Mouse (Mus musculus) kidney, embryonic 14.5 days (tissue): ENCODE data around the gene Slc20a1. TPM values are rescaled to one million over a fixed set of nuclear protein-coding genes. Genes with fewer than 3 reads are reported as not detected.

Source experiments
- ATAC-seq: fragments of 200-750 bp; cut with Nextera tagmentation; 2 replicates; pipeline ENCODE4 v1.8.0; 2017; ENCODE audit warnings: moderate number of reproducible peaks, mild to moderate bottlenecking, moderate TSS enrichment, moderate library complexity; ENCODE audit not compliant: low FRiP score, low TSS enrichment
- H3K27ac ChIP-seq: fragments of 300-500 bp; sonication (generic); 2 replicates; pipeline ENCODE4 v1.5.1; 2014; ENCODE audit warnings: low read depth, mild to moderate bottlenecking, low read length, moderate library complexity, mixed read lengths
- H3K27me3 ChIP-seq: fragments of 300-500 bp; sonication (generic); 2 replicates; pipeline ENCODE4 v1.6.1; 2014; ENCODE audit warnings: mild to moderate bottlenecking, low read length; ENCODE audit not compliant: control insufficient read depth, insufficient read depth
- H3K36me3 ChIP-seq: fragments of 300-500 bp; sonication (generic); 2 replicates; pipeline ENCODE4 v1.6.1; 2014; ENCODE audit warnings: low read length, mixed read lengths; ENCODE audit not compliant: control insufficient read depth, insufficient read depth
- H3K4me1 ChIP-seq: fragments of 300-500 bp; sonication (generic); 2 replicates; pipeline ENCODE4 v1.6.1; 2014; ENCODE audit warnings: low read length, mixed read lengths; ENCODE audit not compliant: control insufficient read depth, insufficient read depth
- H3K4me2 ChIP-seq: fragments of 300-500 bp; sonication (generic); replicated peaks from 2 replicates; pipeline ENCODE4 v1.6.1; 2014; ENCODE audit warnings: low read depth, mild to moderate bottlenecking, low read length
- H3K4me3 ChIP-seq: fragments of 300-500 bp; sonication (generic); 2 replicates; pipeline ENCODE4 v1.5.1; 2014; ENCODE audit warnings: mild to moderate bottlenecking, low read length
- H3K9ac ChIP-seq: fragments of 300-500 bp; sonication (generic); 2 replicates; pipeline ENCODE4 v1.6.1; 2014; ENCODE audit warnings: low read depth, mild to moderate bottlenecking, low read length, moderate library complexity
- H3K9me3 ChIP-seq: fragments of 300-500 bp; sonication (generic); 2 replicates; pipeline ENCODE4 v1.6.1; 2016; ENCODE audit warnings: low read length; ENCODE audit not compliant: control insufficient read depth
- WGBS: fragments of 180-500 bp; shearing (Covaris S2); extraction: QIAGEN DNeasy Blood & Tissue Kit; methylation state at CpG from one replicate; pipeline ENCODE4 v1.1.7; 2014; 5-methylcytosine and 5-hydroxymethylcytosine counted together
- polyA plus RNA-seq: library from polyadenylated mRNA; unstranded; fragments of >200 nt; fragmentation: Nextera tagmentation; extraction: Ambion mirVana; gene quantifications from 2 replicates; pipeline ENCODE4 v1.2.1, GENCODE M21; 2014

Slc20a1 gene
- polyA plus RNA-seq, 1 experiment from 2014 or later, result 34.5 TPM

GRCm38 (mm10) chr2:129217612-129218185 is 19.1 kb downstream of the Slc20a1 start:
- Histone ChIP-seq H3K27ac (no peak overlapping the region), H3K4me3 (no peak overlapping the region), H3K9me3 (no peaks in the 10 kb centered on the region), H3K4me1 (no peaks in the 10 kb centered on the region), H3K4me2 (no peak overlapping the region), H3K9ac (no peak overlapping the region), H3K36me3 (no peaks in the 10 kb centered on the region), H3K27me3 (no peaks in the 10 kb centered on the region)
- ATAC-seq, result no peak
- WGBS, result 28% methylated on average over 9 of the region's 9 CpGs

- ATAC-seq, result no peak
- H3K4me3 ChIP-seq, result no peak overlapping the region
- H3K27me3 ChIP-seq, result no peaks in the 10 kb centered on the region
- no peaks in the 10 kb centered on the region for H3K36me3 ChIP-seq
- no peak overlapping the region for H3K4me2 ChIP-seq
- WGBS, result 89% methylated on average over 4 of the region's 4 CpGs
- H3K9ac ChIP-seq, result no peak overlapping the region
- no peaks in the 10 kb centered on the region for H3K4me1 ChIP-seq
- no peak overlapping the region for H3K27ac ChIP-seq
- H3K9me3 ChIP-seq, result no peaks in the 10 kb centered on the region
These were observed 20.1 kb downstream of the Slc20a1 start for GRCm38 (mm10) chr2:129218537-129219105.

GRCm38 (mm10) chr2:129221097-129221632 is 22.6 kb downstream of the Slc20a1 start:
- ATAC-seq, result no peak
- Histone ChIP-seq H3K4me3 (no peak overlapping the region), H3K4me1 (no peaks in the 10 kb centered on the region), H3K27me3 (no peaks in the 10 kb centered on the region), H3K9me3 (no peaks in the 10 kb centered on the region), H3K4me2 (no peak overlapping the region), H3K27ac (no peak overlapping the region), H3K9ac (no peak overlapping the region), H3K36me3 (no peaks in the 10 kb centered on the region)
- WGBS, result 66% methylated on average over 9 of the region's 9 CpGs

- no peak overlapping the region for H3K4me2 ChIP-seq
- H3K27ac ChIP-seq, result no peak overlapping the region
- no peaks in the 10 kb centered on the region for H3K27me3 ChIP-seq
- no peaks in the 10 kb centered on the region for H3K4me1 ChIP-seq
- no peaks in the 10 kb centered on the region for H3K36me3 ChIP-seq
- no peak for ATAC-seq
- WGBS, result 79% methylated on average over 4 of the region's 4 CpGs
- H3K9me3 ChIP-seq, result no peaks in the 10 kb centered on the region
- no peak overlapping the region for H3K4me3 ChIP-seq
- no peak overlapping the region for H3K9ac ChIP-seq
These were observed 25.6 kb downstream of the Slc20a1 start for GRCm38 (mm10) chr2:129224178-129224577.

- H3K4me2 ChIP-seq, result no peak overlapping the region
- no peak overlapping the region for H3K27ac ChIP-seq
- H3K9me3 ChIP-seq, result no peaks in the 10 kb centered on the region
- no peaks in the 10 kb centered on the region for H3K27me3 ChIP-seq
- no peak for ATAC-seq
- WGBS, result 88% methylated on average over 17 of the region's 17 CpGs
- H3K36me3 ChIP-seq, result no peaks in the 10 kb centered on the region
- H3K4me3 ChIP-seq, result no peak overlapping the region
- no peaks in the 10 kb centered on the region for H3K4me1 ChIP-seq
- no peak overlapping the region for H3K9ac ChIP-seq
These were observed 26.8 kb downstream of the Slc20a1 start for GRCm38 (mm10) chr2:129225251-129225819.

- ATAC-seq, result no peak
- Histone ChIP-seq H3K36me3 (no peaks in the 10 kb centered on the region), H3K9me3 (no peaks in the 10 kb centered on the region), H3K27me3 (no peaks in the 10 kb centered on the region), H3K9ac (no peak overlapping the region), H3K27ac (no peak overlapping the region), H3K4me2 (no peak overlapping the region), H3K4me3 (no peak overlapping the region), H3K4me1 (no peaks in the 10 kb centered on the region)
- WGBS, result 66% methylated on average over 11 of the region's 11 CpGs
These were observed 27.8 kb downstream of the Slc20a1 start for GRCm38 (mm10) chr2:129226296-129226851.

- no peak for ATAC-seq
- Histone ChIP-seq H3K36me3 (no peaks in the 10 kb centered on the region), H3K4me2 (no peak overlapping the region), H3K9ac (no peak overlapping the region), H3K27ac (no peak overlapping the region), H3K4me1 (no peaks in the 10 kb centered on the region), H3K4me3 (no peak overlapping the region), H3K9me3 (no peaks in the 10 kb centered on the region), H3K27me3 (no peaks in the 10 kb centered on the region)
- WGBS, result 77% methylated on average over 7 of the region's 7 CpGs
These were observed 28.5 kb downstream of the Slc20a1 start for GRCm38 (mm10) chr2:129227011-129227529.

- no peak for ATAC-seq
- Histone ChIP-seq H3K4me1 (no peaks in the 10 kb centered on the region), H3K4me2 (no peak overlapping the region), H3K9ac (no peak overlapping the region), H3K9me3 (no peaks in the 10 kb centered on the region), H3K4me3 (no peak overlapping the region), H3K27me3 (no peaks in the 10 kb centered on the region), H3K36me3 (no peaks in the 10 kb centered on the region), H3K27ac (no peak overlapping the region)
- WGBS, result 87% methylated on average over 5 of the region's 7 CpGs
These were observed 29.1 kb downstream of the Slc20a1 start for GRCm38 (mm10) chr2:129227709-129228108.

GRCm38 (mm10) chr2:129228571-129228970 is 30.0 kb downstream of the Slc20a1 start:
- no peaks in the 10 kb centered on the region for H3K27me3 ChIP-seq
- no peak overlapping the region for H3K9ac ChIP-seq
- no peaks in the 10 kb centered on the region for H3K4me1 ChIP-seq
- no peaks in the 10 kb centered on the region for H3K36me3 ChIP-seq
- H3K27ac ChIP-seq, result no peak overlapping the region
- no peak overlapping the region for H3K4me3 ChIP-seq
- 81% methylated on average over 4 of the region's 4 CpGs for WGBS
- no peaks in the 10 kb centered on the region for H3K9me3 ChIP-seq
- H3K4me2 ChIP-seq, result no peak overlapping the region
- no peak for ATAC-seq
